Mouse (Mus musculus) kidney, adult 2 months (tissue): Measurements from ENCODE around the gene Gm4952. TPM values are rescaled to one million over a fixed set of nuclear protein-coding genes. Genes with fewer than 3 reads are reported as not detected.

Source experiments
- DNase-seq: peaks from one replicate; pipeline ENCODE4 v3.0.0; 2021
- H3K27ac ChIP-seq: fragments of 200-500 bp; 2 replicates; pipeline ENCODE4 v1.5.1; 2012; ENCODE audit warnings: low read depth, low read length, control low read depth, inconsistent platforms; ENCODE audit not compliant: insufficient read depth
- H3K27me3 ChIP-seq: fragments of 200-500 bp; replicated peaks from 2 replicates; pipeline ENCODE4 v1.6.1; 2012; ENCODE audit warnings: mild to moderate bottlenecking, moderate library complexity, low read length, inconsistent platforms; ENCODE audit not compliant: control insufficient read depth, insufficient read depth
- H3K36me3 ChIP-seq: fragments of 200-500 bp; 2 replicates; pipeline ENCODE4 v1.6.1; 2012; ENCODE audit warnings: mild to moderate bottlenecking, moderate library complexity, low read length, inconsistent platforms; ENCODE audit not compliant: control insufficient read depth, insufficient read depth
- H3K4me1 ChIP-seq: fragments of 200-500 bp; 2 replicates; pipeline ENCODE4 v1.6.1; 2011; ENCODE audit warnings: low read length; ENCODE audit not compliant: control insufficient read depth, insufficient read depth
- H3K4me3 ChIP-seq: fragments of 200-500 bp; 2 replicates; pipeline ENCODE4 v1.5.1; 2011; ENCODE audit warnings: mild to moderate bottlenecking, low read depth, low read length, control low read depth; ENCODE audit not compliant: insufficient read depth
- CTCF ChIP-seq: fragments of 200-500 bp; conservative IDR thresholded peaks from 2 replicates; pipeline ENCODE4 v1.5.1; 2011; ENCODE audit warnings: low read depth, mild to moderate bottlenecking, control low read depth, low read length, moderate library complexity, mixed read lengths; ENCODE audit not compliant: insufficient read depth, insufficient read length
- POLR2A ChIP-seq: fragments of 200-500 bp; IDR thresholded peaks from one replicate; pipeline ENCODE4 v1.6.1; 2011; ENCODE audit warnings: low read depth, low read length, control low read depth
- WGBS: fragments of 180-500 bp; shearing (Covaris S2); methylation state at CpG from one replicate; pipeline ENCODE4 v1.1.7; 2018; 5-methylcytosine and 5-hydroxymethylcytosine counted together
- polyA plus RNA-seq: library from polyadenylated mRNA; depleted of rRNA; stranded (reverse); fragments of >200 nt; gene quantifications from 2 replicates; pipeline ENCODE4 v1.2.3, GENCODE M21; 2012

The Gm4952 gene
- polyA plus RNA-seq, 1 experiment, result 2.5 TPM

- Histone ChIP-seq H3K27me3 (no peaks in the 10 kb centered on the region), H3K4me3 (no peak overlapping the region), H3K4me1 (no peaks in the 10 kb centered on the region), H3K27ac (no peak overlapping the region), H3K36me3 (no peaks in the 10 kb centered on the region)
- WGBS, result 95% methylated on average over 1 of the region's 1 CpGs
- no peak for DNase-seq
- TF ChIP-seq POLR2A (no peak), CTCF (no peak)
Measured at GRCm38 (mm10) chr19:12571687-12572086, 28.1 kb upstream of the Gm4952 start.

- no peak overlapping the region for H3K27ac ChIP-seq
- no peaks in the 10 kb centered on the region for H3K36me3 ChIP-seq
- TF ChIP-seq CTCF (no peak), POLR2A (no peak)
- no peaks in the 10 kb centered on the region for H3K27me3 ChIP-seq
- no peak overlapping the region for H3K4me3 ChIP-seq
- 80% methylated on average over 1 of the region's 1 CpGs for WGBS
- DNase-seq, result no peak
- H3K4me1 ChIP-seq, result no peaks in the 10 kb centered on the region
Measured at GRCm38 (mm10) chr19:12572614-12573265, 27.0 kb upstream of the Gm4952 start.

- H3K27ac ChIP-seq, result peak overlapping the region; percentile 45; the same call in 1 of the 2 replicates
- H3K36me3 ChIP-seq, result no peaks in the 10 kb centered on the region
- H3K27me3 ChIP-seq, result no peaks in the 10 kb centered on the region
- H3K4me1 ChIP-seq, result no peaks in the 10 kb centered on the region
- peak overlapping the region; percentile 32 for H3K4me3 ChIP-seq
- 11% methylated on average over 14 of the region's 14 CpGs for WGBS
- no peak for TF ChIP-seq POLR2A
- DNase-seq, result peak; percentile 93
Measured at GRCm38 (mm10) chr19:12573266-12574011, 26.3 kb upstream of the Gm4952 start.

GRCm38 (mm10) chr19:12574012-12574407, 25.8 kb upstream of the Gm4952 start:
- Histone ChIP-seq H3K27me3 (no peaks in the 10 kb centered on the region), H3K27ac (peak overlapping the region; percentile 45; the same call in 1 of the 2 replicates), H3K4me3 (peak overlapping the region; percentile 32), H3K36me3 (no peaks in the 10 kb centered on the region), H3K4me1 (no peaks in the 10 kb centered on the region)
- 24% methylated on average over 5 of the region's 5 CpGs for WGBS
- DNase-seq, result peak; percentile 32
- no peak for TF ChIP-seq CTCF
- TF ChIP-seq POLR2A, result no peak

- Histone ChIP-seq H3K27me3 (no peaks in the 10 kb centered on the region), H3K27ac (no peak overlapping the region), H3K4me1 (no peaks in the 10 kb centered on the region), H3K4me3 (no peak overlapping the region), H3K36me3 (no peaks in the 10 kb centered on the region)
- 74% methylated on average over 7 of the region's 7 CpGs for WGBS
- TF ChIP-seq POLR2A (no peak), CTCF (no peak)
- peak; percentile 26 for DNase-seq
Measured at GRCm38 (mm10) chr19:12575107-12575506, 24.7 kb upstream of the Gm4952 start.

GRCm38 (mm10) chr19:12575514-12575913, 24.3 kb upstream of the Gm4952 start:
- TF ChIP-seq POLR2A (no peak), CTCF (no peak)
- no peak for DNase-seq
- no peaks in the 10 kb centered on the region for H3K36me3 ChIP-seq
- 91% methylated on average over 2 of the region's 2 CpGs for WGBS
- no peaks in the 10 kb centered on the region for H3K4me1 ChIP-seq
- no peak overlapping the region for H3K27ac ChIP-seq
- H3K4me3 ChIP-seq, result no peak overlapping the region
- H3K27me3 ChIP-seq, result no peaks in the 10 kb centered on the region

- Histone ChIP-seq H3K27me3 (no peaks in the 10 kb centered on the region), H3K36me3 (no peaks in the 10 kb centered on the region), H3K27ac (no peak overlapping the region), H3K4me1 (no peaks in the 10 kb centered on the region), H3K4me3 (no peak overlapping the region)
- WGBS, result 76% methylated on average over 2 of the region's 2 CpGs
- no peak for TF ChIP-seq CTCF
- TF ChIP-seq POLR2A, result no peak
- DNase-seq, result no peak
Measured at GRCm38 (mm10) chr19:12576639-12577038, 23.1 kb upstream of the Gm4952 start.
